Mouse (Mus musculus): Measurements from ENCODE around the gene Bag1. TPM values are rescaled to one million over a fixed set of nuclear protein-coding genes. Genes with fewer than 3 reads are reported as not detected.

Gene Bag1
- polyA plus RNA-seq, 1 experiment from 2014 or later = 173 TPM

- Histone ChIP-seq H3K9me3 (no peaks in the 10 kb centered on the region), H3K27me3 (replicated peaks) (no peaks in the 10 kb centered on the region), H3K4me2 (no peak overlapping the region), H3K9ac (no peak overlapping the region), H3K36me3 (replicated peaks) (peaks cover 4% of the 10 kb centered on the region; the same call in 1 of the 2 replicates), H3K27ac (no peak overlapping the region), H3K4me1 (no peaks in the 10 kb centered on the region), H3K4me3 (no peak overlapping the region)
- 81% methylated on average over 7 of the region's 7 CpGs for WGBS
- no peak for ATAC-seq (replicated peaks)
Observed at GRCm38 (mm10) chr4:40929046-40929445, 19.0 kb downstream of the Bag1 start.

- H3K4me3 ChIP-seq = no peak overlapping the region
- no peak overlapping the region for H3K4me2 ChIP-seq
- no peaks in the 10 kb centered on the region for H3K27me3 ChIP-seq (replicated peaks)
- H3K9ac ChIP-seq = no peak overlapping the region
- H3K4me1 ChIP-seq = no peaks in the 10 kb centered on the region
- whole genome bisulfite sequencing = 32% methylated on average over 3 of the region's 3 CpGs
- no peaks in the 10 kb centered on the region for H3K36me3 ChIP-seq (replicated peaks)
- no peak for ATAC-seq (replicated peaks)
- H3K27ac ChIP-seq = no peak overlapping the region
- H3K9me3 ChIP-seq = no peaks in the 10 kb centered on the region
Observed at GRCm38 (mm10) chr4:40925568-40925967, 22.5 kb downstream of the Bag1 start.

- WGBS = 81% methylated on average over 6 of the region's 6 CpGs
- no peaks in the 10 kb centered on the region for H3K27me3 ChIP-seq (replicated peaks)
- no peaks in the 10 kb centered on the region for H3K4me1 ChIP-seq
- no peak for ATAC-seq (replicated peaks)
- H3K36me3 ChIP-seq (replicated peaks) = no peaks in the 10 kb centered on the region
- no peak overlapping the region for H3K27ac ChIP-seq
- H3K9me3 ChIP-seq = no peaks in the 10 kb centered on the region
- H3K4me2 ChIP-seq = no peak overlapping the region
- H3K4me3 ChIP-seq = no peak overlapping the region
- no peak overlapping the region for H3K9ac ChIP-seq
Observed at GRCm38 (mm10) chr4:40923087-40923651, 24.9 kb downstream of the Bag1 start.

- Histone ChIP-seq H3K27me3 (replicated peaks) (no peaks in the 10 kb centered on the region), H3K9ac (no peak overlapping the region), H3K27ac (no peak overlapping the region), H3K4me3 (no peak overlapping the region), H3K4me1 (no peaks in the 10 kb centered on the region), H3K36me3 (replicated peaks) (no peaks in the 10 kb centered on the region), H3K9me3 (no peaks in the 10 kb centered on the region), H3K4me2 (no peak overlapping the region)
- WGBS = 75% methylated on average over 3 of the region's 3 CpGs
- no peak for ATAC-seq (replicated peaks)
Observed at GRCm38 (mm10) chr4:40921288-40921687, 26.8 kb downstream of the Bag1 start.

GRCm38 (mm10) chr4:40920576-40920975 lies 27.5 kb downstream of the Bag1 start:
- 85% methylated on average over 2 of the region's 2 CpGs for WGBS

GRCm38 (mm10) chr4:40919785-40920184 lies 28.3 kb downstream of the Bag1 start, which contains the start of gene Spink4:
Spink4 (plus strand) TSS chr4:40920052.
- WGBS = 61% methylated on average over 3 of the region's 3 CpGs
- no peaks in the 10 kb centered on the region for H3K4me1 ChIP-seq
- no peak for ATAC-seq (replicated peaks)
- no peak within 1 kb of the TSS for H3K27ac ChIP-seq
- H3K4me2 ChIP-seq = no peak within 1 kb of the TSS
- no peak within 1 kb of the TSS for H3K9ac ChIP-seq
- H3K27me3 ChIP-seq (replicated peaks) = no peaks in the 10 kb centered on the region
- H3K4me3 ChIP-seq = no peak within 1 kb of the TSS
- H3K36me3 ChIP-seq (replicated peaks) = no peaks in the 10 kb centered on the region
- no peaks in the 10 kb centered on the region for H3K9me3 ChIP-seq

More at GRCm38 (mm10) chr4:40920576-40920975, 27.5 kb downstream of the Bag1 start:
- H3K4me1 ChIP-seq = no peaks in the 10 kb centered on the region
- H3K4me2 ChIP-seq = no peak overlapping the region
- no peak overlapping the region for H3K9ac ChIP-seq
- no peak overlapping the region for H3K27ac ChIP-seq
- no peak for ATAC-seq (replicated peaks)
- no peaks in the 10 kb centered on the region for H3K9me3 ChIP-seq
- H3K4me3 ChIP-seq = no peak overlapping the region
- no peaks in the 10 kb centered on the region for H3K27me3 ChIP-seq (replicated peaks)
- H3K36me3 ChIP-seq (replicated peaks) = no peaks in the 10 kb centered on the region

GRCm38 (mm10) chr4:40916592-40917155 lies 31.4 kb downstream of the Bag1 start:
- 90% methylated on average over 7 of the region's 7 CpGs for WGBS
- Histone ChIP-seq H3K27me3 (replicated peaks) (no peaks in the 10 kb centered on the region), H3K36me3 (replicated peaks) (no peaks in the 10 kb centered on the region), H3K4me2 (no peak overlapping the region), H3K27ac (no peak overlapping the region), H3K9me3 (no peaks in the 10 kb centered on the region), H3K4me1 (no peaks in the 10 kb centered on the region), H3K4me3 (no peak overlapping the region), H3K9ac (no peak overlapping the region)
- no peak for ATAC-seq (replicated peaks)

- WGBS = 39% methylated on average over 5 of the region's 5 CpGs
- H3K4me2 ChIP-seq = no peak overlapping the region
- H3K9me3 ChIP-seq = no peaks in the 10 kb centered on the region
- no peaks in the 10 kb centered on the region for H3K36me3 ChIP-seq (replicated peaks)
- no peak overlapping the region for H3K4me3 ChIP-seq
- ATAC-seq (replicated peaks) = no peak
- H3K27me3 ChIP-seq (replicated peaks) = no peaks in the 10 kb centered on the region
- no peak overlapping the region for H3K27ac ChIP-seq
- H3K9ac ChIP-seq = no peak overlapping the region
- no peaks in the 10 kb centered on the region for H3K4me1 ChIP-seq
Observed at GRCm38 (mm10) chr4:40915947-40916346, 32.1 kb downstream of the Bag1 start.

- no peak for ATAC-seq (replicated peaks)
- Histone ChIP-seq H3K4me3 (no peak overlapping the region), H3K4me1 (no peaks in the 10 kb centered on the region), H3K27ac (no peak overlapping the region), H3K4me2 (no peak overlapping the region), H3K9me3 (no peaks in the 10 kb centered on the region), H3K9ac (no peak overlapping the region), H3K27me3 (replicated peaks) (no peaks in the 10 kb centered on the region), H3K36me3 (replicated peaks) (no peaks in the 10 kb centered on the region)
Observed at GRCm38 (mm10) chr4:40914287-40914867, 33.7 kb downstream of the Bag1 start.

- Histone ChIP-seq H3K36me3 (replicated peaks) (no peaks in the 10 kb centered on the region), H3K27ac (no peak overlapping the region), H3K9me3 (no peaks in the 10 kb centered on the region), H3K4me3 (no peak overlapping the region), H3K4me1 (no peaks in the 10 kb centered on the region), H3K9ac (no peak overlapping the region), H3K27me3 (replicated peaks) (no peaks in the 10 kb centered on the region), H3K4me2 (no peak overlapping the region)
- ATAC-seq (replicated peaks) = no peak
- 58% methylated on average over 20 of the region's 20 CpGs for WGBS
Observed at GRCm38 (mm10) chr4:40908261-40908969, 39.7 kb downstream of the Bag1 start.

GRCm38 (mm10) chr4:40906298-40906697 lies 41.8 kb downstream of the Bag1 start:
- Histone ChIP-seq H3K4me2 (no peak overlapping the region), H3K27me3 (replicated peaks) (no peaks in the 10 kb centered on the region), H3K36me3 (replicated peaks) (no peaks in the 10 kb centered on the region), H3K27ac (no peak overlapping the region), H3K9ac (no peak overlapping the region), H3K9me3 (no peaks in the 10 kb centered on the region), H3K4me3 (no peak overlapping the region), H3K4me1 (no peaks in the 10 kb centered on the region)
- ATAC-seq (replicated peaks) = no peak
- 62% methylated on average over 1 of the region's 1 CpGs for WGBS

GRCm38 (mm10) chr4:40900612-40901011 lies 47.5 kb downstream of the Bag1 start:
- Histone ChIP-seq H3K27ac (no peak overlapping the region), H3K36me3 (replicated peaks) (no peaks in the 10 kb centered on the region), H3K4me3 (no peak overlapping the region), H3K27me3 (replicated peaks) (no peaks in the 10 kb centered on the region), H3K9me3 (no peaks in the 10 kb centered on the region), H3K4me2 (no peak overlapping the region), H3K4me1 (no peaks in the 10 kb centered on the region), H3K9ac (no peak overlapping the region)
- no peak for ATAC-seq (replicated peaks)
- 91% methylated on average over 4 of the region's 4 CpGs for WGBS

Data from midbrain, embryonic 15.5 days (tissue).